Mouse (Mus musculus): Measurements from ENCODE around the gene Rnps1.
"Not testable (repeated sequence)": the region's sequence is repeated elsewhere in the genome, so short reads cannot be mapped to it uniquely, and the experiment has no call there.

The Rnps1 gene

DNA sequence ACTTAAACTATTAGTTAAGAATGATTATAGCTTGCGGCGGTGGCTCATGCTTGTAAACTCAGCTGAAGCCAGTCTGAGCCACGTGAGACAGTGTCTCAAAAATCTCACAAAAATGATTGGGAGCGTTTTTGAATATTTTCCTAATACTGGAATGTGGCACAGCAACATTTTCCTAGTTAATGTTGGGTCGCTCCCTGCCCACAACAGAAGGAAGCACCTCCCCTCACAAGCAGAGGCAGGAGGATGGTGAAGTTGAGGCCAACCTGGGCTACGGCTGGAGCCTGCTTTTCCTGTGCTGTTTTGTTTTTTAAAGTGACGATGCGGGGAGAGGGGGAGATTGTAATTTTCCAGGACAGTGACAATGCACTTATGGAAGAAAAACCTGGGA is 12.8 kb downstream of the Rnps1 start:
- no peak for DNase-seq (ENCODE audit: low read depth, low spot score)

DNA sequence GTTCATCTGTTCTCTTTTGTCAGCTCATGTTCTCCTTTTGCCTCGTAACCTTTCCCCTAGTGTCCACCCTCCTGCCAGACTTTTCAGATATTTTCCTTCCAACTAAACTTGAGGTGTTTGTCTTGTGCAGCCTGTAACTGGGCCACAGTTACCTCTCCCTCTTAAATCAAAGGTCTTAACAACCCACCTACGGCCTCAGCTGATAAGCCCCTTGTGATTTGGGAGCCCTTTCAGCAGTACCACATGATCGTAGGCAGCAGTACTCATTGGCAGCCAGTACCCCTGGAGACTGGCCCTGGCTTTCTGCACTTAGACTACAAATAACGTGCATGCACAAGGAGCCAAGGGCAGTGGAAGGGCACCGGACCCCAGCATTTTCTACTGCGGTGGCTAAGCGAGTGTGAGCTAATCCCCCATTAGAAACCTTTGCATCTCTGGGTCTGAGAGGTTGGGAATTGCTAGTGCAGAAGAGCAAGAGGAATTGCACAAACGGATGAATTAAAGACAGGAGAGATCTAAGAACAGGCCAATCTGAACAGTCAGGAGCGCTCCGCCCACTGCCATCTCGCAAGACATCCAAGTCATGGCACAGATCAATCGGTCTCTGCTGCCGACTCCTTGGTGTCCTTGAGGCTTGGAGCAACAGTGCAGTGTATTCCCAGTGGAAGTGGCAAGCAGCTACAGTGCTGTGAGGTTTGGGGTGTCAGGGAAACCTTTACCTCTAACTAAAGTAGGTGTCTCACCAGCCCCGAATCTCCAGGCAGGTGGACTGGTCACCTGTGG is 15.0 kb downstream of the Rnps1 start:
- peak; percentile 56 for DNase-seq (ENCODE audit: low read depth, low spot score)

GRCm38 (mm10) chr17:24437016-24437415 is 22.7 kb downstream of the Rnps1 start:
- DNase-seq (ENCODE audit: low read depth, low spot score): no peak

- no peak for DNase-seq (ENCODE audit: low read depth, low spot score)
Measured at GRCm38 (mm10) chr17:24440377-24440776, 26.0 kb downstream of the Rnps1 start.

DNA sequence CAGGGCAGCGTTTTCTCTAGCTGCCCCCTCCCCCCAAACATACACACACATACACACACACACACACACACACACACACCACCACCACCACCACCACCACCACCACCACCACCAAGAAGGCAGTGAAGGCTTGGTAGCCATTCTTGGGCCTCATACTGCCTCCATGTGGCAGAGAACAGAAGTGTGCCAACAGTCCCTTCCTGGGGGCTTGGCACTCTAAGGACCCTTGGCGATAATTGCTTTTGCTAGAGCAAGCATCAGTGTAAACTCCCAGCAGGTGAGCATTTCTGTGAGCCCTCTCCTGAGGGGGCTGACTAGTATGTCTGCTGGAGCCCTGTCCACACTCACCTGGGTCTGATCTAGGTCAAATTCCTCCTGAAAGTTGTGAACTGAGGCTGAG is 26.8 kb downstream of the Rnps1 start:
- DNase-seq (ENCODE audit: low read depth, low spot score): no peak

DNA sequence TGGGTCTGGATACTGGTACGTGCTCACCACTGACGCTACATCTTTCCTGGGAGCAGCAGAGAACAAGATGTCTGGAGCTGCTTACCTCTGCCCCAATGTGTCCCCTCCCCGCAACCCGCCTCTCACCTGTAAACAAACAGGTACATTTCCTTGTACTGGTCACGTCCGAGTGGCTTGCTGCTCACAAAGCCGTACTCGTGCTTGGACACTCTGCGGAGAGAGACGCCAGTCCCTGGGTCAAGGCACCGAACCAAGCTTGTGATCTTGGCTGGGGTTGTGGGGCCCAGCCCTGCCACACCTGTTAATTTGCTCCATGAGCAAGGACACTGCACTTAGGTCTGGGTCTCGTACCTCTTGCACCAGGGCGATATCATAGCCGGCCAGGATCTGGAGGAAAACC is 27.7 kb downstream of the Rnps1 start:
- no peak for DNase-seq (ENCODE audit: low read depth, low spot score)

DNA sequence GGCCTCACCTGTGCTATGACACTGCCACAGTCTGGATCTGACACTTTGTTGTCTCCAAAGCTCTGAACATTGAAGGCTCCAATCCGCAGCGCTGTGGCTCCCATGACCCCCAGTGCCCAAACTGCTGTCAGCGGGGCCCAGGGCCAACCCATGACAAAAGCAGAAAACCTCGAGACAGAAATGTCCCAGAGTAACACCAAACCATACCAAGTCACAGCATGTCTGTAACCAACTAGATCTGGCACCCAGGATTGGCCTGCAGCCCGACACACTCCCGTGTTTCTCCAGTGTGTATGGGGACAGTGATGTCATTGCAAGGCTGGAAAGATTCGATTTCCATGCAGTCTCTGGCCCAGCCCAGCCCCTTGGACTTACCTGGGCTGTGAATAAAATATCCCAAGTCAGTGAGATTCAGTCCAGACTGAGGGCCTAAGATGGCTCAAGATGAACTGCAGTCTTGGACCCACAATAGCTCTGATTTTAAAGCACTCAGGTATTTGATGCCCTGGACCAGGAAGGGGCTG is 28.3 kb downstream of the Rnps1 start, which contains the start of gene Dnase1l2:
Gene Dnase1l2, minus strand, starts transcription at position 474 of the 524 bp plus-strand sequence.
- DNase-seq (ENCODE audit: low read depth, low spot score): no peak

- DNase-seq (ENCODE audit: low read depth, low spot score): no peak
Measured at GRCm38 (mm10) chr17:24443409-24443808, 29.0 kb downstream of the Rnps1 start.

DNA sequence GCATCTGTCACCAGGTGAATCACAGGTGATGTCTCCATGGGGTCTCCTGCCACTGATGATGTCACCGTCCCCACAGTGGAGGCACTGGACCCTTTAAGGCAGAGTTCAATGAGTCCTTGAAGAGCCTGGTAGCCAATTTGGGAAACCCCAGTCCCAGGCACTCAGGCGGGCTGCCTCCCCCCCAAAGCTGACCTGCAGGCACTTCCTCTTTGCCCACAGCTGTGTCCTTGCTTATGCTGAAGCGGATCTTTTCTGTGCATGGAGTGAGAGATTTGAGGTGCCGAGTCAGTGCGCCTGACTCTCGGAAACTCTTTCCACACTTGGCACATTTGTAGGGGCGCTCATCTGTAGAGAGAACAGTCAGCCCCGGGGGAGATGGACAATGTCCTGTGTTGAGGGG is 32.2 kb downstream of the Rnps1 start:
- no peak for DNase-seq (ENCODE audit: low read depth, low spot score)

DNA sequence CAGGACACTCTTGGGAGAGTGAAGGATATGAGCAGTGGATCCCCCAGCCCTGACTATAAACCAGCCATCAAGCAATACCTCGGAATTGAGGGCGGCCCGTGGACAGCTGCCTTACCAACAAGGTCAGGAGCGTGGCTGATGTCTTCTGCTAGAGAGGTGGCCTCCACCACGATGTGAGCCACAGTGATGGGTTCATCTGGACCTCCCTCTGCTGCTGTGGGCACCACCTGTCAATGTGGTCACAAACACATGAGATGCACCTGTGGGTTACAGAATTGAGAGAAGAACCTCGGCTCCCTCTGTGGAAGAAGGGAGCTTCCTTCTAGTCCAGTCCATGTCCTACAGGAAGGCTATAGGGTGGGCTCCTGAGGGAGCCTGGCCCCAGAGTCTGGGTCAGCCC is 35.1 kb downstream of the Rnps1 start:
- no peak for DNase-seq (ENCODE audit: low read depth, low spot score)

DNA sequence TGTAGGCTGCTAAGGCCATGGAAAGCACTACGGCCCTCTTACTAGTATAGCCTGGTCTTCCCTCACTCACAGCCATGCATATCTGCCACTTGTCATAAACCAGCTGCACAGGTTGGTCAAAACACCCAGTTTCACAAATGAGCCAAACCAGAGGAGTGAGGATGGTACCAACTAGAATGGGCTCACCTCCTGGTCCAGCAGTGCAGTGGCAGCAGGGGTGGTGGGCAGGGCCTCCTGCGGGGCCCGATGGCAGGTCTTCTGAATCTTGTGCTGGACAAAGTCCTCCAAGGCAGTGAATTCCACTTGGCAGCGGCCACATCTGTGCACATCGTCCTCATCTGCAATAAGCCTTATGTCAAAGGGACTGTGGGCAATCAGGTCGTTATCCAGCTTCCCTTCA is 36.9 kb downstream of the Rnps1 start:
- no peak for DNase-seq (ENCODE audit: low read depth, low spot score)

DNA sequence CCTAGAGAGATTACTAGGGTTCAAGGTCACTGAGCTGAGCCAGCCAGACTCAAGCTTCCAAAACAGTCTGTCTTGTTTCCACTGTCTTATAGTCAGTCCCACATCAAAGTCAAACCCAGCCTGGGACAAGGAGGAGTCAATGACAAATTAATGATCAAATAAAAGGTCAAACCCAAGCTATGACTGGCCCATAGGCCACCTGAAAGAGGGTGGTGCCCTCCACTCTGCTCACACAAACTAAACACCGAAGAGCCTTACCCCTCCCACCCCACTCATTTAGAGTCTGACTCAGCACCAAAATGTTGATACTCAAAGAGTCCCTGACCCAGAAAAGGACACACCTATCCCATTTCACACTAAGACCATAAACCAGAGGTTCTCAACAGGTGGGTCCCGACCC is 39.0 kb downstream of the Rnps1 start:
- no peak for DNase-seq (ENCODE audit: low read depth, low spot score)

- DNase-seq (ENCODE audit: low read depth, low spot score): no peak
Measured at GRCm38 (mm10) chr17:24454218-24454755, 39.9 kb downstream of the Rnps1 start.

GRCm38 (mm10) chr17:24454756-24455522 is 40.6 kb downstream of the Rnps1 start:
- DNase-seq (ENCODE audit: low read depth, low spot score): peak; percentile 99

DNA sequence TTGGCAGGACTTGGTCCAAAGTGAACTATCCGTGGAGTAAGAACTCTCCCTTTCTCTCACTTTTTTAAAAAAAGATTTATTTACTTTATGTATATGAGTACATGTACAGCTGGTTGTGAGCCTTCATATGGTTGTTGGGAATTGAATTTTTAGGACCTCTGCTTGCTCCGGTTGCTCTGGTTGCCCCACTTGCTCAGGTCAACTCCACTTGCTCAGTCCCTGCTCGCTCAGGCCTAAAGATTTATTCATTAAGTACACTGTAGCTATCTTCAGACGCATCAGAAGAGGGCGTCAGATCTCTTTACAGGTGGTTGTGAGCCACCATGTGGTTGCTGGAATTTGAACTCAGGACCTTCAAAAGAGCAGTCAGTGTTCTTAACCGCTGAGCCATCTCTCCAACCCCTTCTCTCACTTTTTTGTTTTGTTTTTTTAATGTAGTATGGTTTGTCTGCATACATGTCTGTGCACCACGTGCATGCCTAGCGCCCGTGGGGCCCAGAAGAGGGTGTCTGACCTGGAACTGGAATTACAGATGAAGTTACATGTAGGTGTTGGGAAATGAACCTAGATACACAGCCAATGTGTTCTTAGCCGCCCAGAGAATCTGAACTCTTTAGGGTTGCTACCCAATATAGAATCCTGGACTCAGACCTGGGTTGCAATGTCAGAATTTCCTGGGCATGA is 41.3 kb downstream of the Rnps1 start:
- not testable (repeated sequence) for DNase-seq (ENCODE audit: low read depth, low spot score)

DNA sequence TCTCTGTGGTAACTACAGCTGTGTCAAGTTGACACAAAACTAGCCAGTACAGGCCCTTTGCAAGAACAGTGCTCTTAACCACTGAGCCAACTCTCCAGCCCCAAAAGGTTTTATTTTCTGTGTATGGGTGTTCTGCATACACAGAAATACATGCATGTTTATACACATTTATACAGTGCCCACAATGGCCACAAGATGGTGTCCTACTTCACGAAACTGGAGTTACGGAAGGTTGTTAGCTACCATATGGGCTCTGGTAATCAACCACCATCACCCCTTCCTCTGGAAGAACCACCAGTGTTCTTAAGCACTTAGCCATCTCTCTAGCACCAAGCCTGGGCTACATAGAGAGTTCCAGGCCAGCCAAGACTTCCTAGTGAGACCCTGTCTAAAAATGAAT is 47.2 kb downstream of the Rnps1 start:
- no peak for DNase-seq (ENCODE audit: low read depth, low spot score)

GRCm38 (mm10) chr17:24462932-24463331 is 48.6 kb downstream of the Rnps1 start:
- no peak for DNase-seq (ENCODE audit: low read depth, low spot score)

GRCm38 (mm10) chr17:24463374-24464133 is 49.2 kb downstream of the Rnps1 start:
- DNase-seq (ENCODE audit: low read depth, low spot score): no peak

- DNase-seq (ENCODE audit: low read depth, low spot score): no peak
Measured at GRCm38 (mm10) chr17:24468636-24469246, 54.4 kb downstream of the Rnps1 start.

GRCm38 (mm10) chr17:24469336-24469909 is 55.1 kb downstream of the Rnps1 start:
- DNase-seq (ENCODE audit: low read depth, low spot score): no peak
